Mouse (Mus musculus): ENCODE results near the gene Rab11fip3. TPM values are rescaled to one million over a fixed set of nuclear protein-coding genes. Genes with fewer than 3 reads are reported as not detected.
"Not testable (repeated sequence)": the region's sequence is repeated elsewhere in the genome, so short reads cannot be mapped to it uniquely, and the experiment has no call there.

Gene Rab11fip3
- polyA plus RNA-seq (2015; fragmentation: Nextera tagmentation; extraction: Ambion mirVana), result 28.7 and 29.5 TPM in 2 replicates

DNA sequence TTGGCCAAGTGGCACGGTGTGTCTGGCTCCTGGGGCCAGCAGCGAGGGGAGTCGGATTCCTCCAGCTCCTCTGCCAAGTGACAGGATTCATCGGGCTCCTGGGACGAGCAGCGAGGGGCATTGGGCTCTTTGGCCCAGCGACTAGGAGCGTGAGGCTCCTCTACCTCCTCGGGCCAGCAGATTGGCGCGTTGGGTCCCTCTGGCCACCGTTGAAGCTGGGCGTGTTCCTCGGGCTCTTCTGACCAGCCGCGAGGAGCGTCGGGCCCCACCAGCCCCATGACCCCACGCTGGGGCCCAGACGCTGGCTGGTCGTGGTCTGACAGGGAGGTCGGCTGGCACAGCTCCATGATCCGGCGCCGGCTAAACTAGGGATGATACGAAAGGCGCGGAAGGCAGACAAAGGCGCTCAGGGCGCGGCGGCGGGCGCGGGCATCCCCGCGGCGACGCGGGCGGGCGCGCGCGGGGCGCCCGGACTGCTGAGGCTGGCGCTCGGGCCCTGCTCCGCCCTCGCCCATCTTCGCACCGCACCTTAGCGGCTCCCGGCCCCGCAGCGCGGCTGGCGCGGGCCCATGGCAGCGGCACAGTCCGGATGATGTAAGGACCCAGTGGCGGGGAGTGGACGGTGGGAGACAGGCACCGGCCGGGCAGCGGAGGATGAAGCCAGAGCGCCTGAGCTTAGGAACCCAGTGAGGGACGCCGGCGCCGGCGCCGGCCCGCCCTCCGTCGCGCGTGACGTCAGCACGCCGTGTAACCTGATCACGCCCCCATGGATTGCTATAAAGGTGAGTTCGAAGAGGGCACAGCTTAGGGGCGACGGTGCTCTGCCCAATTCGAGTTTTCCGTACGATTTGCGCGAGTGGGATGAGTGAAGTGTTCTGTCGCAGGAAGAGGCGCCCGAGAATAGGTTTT lies at the start of gene Rab11fip3:
Gene Rab11fip3, minus strand, starts transcription at position 725 of the 909 bp plus-strand sequence.
- peaks cover 53% of the 10 kb centered on the region for H3K4me1 ChIP-seq (replicated peaks)

DNA sequence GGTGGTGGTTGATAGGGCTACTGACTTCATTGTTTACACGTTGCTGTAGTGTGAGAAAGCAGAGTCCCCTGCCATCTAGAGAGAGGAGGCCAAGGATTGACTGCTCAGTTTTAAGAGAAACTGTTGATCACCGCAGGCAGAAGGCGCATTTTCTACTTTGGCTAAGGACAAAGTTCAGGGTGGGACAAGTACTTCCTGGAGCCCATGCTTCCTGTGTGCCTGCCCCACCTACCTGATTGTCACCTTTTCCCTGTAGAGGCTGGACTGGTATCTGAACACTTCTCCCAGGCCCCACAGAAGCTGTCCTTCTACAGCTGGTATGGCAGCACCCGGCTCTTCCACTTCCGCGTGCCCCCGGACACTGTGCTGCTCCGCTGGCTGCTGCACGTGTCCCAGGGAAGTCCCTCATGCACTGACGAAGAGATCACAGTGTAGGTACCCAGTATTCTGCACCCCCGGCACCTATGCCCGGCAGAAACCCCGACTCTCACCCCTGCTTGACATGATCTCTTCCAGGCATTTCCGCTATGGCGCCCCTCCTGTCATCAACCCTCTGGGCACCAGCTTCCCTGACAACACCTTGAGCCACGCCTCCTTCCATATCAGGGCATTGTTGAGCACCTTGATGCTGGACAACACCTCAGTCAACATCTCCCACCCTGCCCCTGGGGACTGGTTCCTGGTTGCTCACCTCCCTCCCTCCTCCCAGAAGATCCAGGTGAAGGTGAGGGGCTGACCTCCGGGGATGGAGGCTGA lies 47.3 kb upstream of the Rab11fip3 start:
- no peak overlapping the region for H3K4me3 ChIP-seq
- no peaks in the 10 kb centered on the region for H3K36me3 ChIP-seq
- WGBS, result 87% methylated on average over 17 of the region's 17 CpGs
- H3K27ac ChIP-seq, result no peak overlapping the region
- no peak overlapping the region for H3K9ac ChIP-seq
- H3K4me2 ChIP-seq, result no peak overlapping the region
- H3K9me3 ChIP-seq, result no peaks in the 10 kb centered on the region
- no peak for ATAC-seq (ENCODE audit: low FRiP score)
- H3K27me3 ChIP-seq, result peaks cover 73% of the 10 kb centered on the region
- peaks cover 13% of the 10 kb centered on the region for H3K4me1 ChIP-seq (replicated peaks)

More for the DNA sequence above, at the start of gene Rab11fip3:
- Histone ChIP-seq H3K36me3 (peaks cover 17% of the 10 kb centered on the region), H3K27ac (peak within 1 kb of the TSS; percentile 96), H3K4me2 (peak within 1 kb of the TSS; percentile 100), H3K9ac (peak within 1 kb of the TSS; percentile 95), H3K4me3 (peak within 1 kb of the TSS; percentile 82), H3K27me3 (peaks cover 23% of the 10 kb centered on the region), H3K9me3 (no peaks in the 10 kb centered on the region)
- ATAC-seq (ENCODE audit: low FRiP score), result peak; percentile 92
- WGBS, result under 1% methylated on average over 94 of the region's 94 CpGs

DNA sequence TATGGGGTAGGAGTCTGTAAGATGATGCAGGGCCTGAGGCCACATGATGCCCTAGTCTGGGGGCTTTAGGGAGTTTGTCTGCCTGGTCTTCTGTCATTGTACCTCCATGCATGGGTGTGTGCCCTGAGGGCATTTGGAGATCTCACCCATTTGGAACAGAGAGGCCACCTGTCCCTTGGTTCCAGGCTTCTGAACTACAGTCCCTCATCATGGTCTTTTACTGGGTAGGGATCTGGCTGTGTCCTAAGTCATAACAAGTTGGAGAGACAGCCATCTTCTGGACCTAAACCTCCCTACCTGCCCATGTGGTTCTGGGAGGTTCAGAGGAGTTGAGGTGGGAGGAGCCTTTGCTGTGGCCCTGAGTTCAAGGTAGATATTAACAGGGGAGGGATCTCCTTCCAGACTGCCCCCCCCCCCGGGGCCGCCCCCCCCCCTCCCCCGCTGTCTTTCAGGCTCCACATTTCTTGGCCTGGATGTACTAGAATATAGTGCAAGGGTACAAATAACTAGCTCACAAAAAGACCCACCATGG lies 46.7 kb upstream of the Rab11fip3 start:
- WGBS, result 50% methylated on average over 1 of the region's 3 CpGs
- Histone ChIP-seq H3K27ac (no peak overlapping the region), H3K27me3 (peaks cover 78% of the 10 kb centered on the region), H3K9ac (no peak overlapping the region), H3K9me3 (no peaks in the 10 kb centered on the region), H3K36me3 (no peaks in the 10 kb centered on the region), H3K4me3 (no peak overlapping the region), H3K4me2 (no peak overlapping the region), H3K4me1 (replicated peaks) (peaks cover 13% of the 10 kb centered on the region)
- no peak for ATAC-seq (ENCODE audit: low FRiP score)

DNA sequence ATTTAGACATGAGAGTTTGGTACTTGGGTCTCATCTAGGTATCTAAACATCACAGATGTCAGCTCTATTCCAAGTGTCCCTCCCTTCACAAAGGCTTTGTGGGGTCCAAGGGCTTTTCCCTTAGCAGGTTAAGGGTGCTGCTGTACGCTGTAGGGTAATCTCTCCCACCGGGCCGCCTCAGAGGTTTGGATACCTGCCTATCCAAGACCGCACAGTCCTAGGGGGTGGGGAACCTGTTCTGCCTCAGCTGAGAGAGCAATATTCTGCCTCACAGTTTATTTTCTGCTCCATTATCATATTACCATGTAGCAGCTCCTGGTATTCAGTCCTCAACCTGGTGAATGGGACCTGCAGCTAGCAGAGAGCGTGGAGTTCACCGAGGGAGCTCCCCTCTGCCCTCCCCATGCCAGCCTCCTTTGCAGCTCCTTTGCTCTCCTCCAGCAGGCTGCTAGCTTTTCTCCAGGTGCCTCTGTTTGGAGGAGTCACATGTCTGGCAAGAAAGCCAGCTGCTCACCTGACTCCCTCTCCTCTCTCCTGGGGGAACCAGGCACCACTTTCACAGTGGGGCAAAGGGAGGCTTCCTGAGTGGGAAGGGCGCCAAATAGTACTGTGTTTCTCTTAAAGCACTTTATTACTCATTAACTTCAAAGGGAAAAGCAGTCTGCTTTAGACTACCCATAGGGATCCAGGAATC lies 46.0 kb upstream of the Rab11fip3 start:
- H3K36me3 ChIP-seq, result no peaks in the 10 kb centered on the region
- no peak overlapping the region for H3K9ac ChIP-seq
- no peak overlapping the region for H3K4me2 ChIP-seq
- no peak overlapping the region for H3K4me3 ChIP-seq
- H3K4me1 ChIP-seq (replicated peaks), result peaks cover 12% of the 10 kb centered on the region
- WGBS, result 85% methylated on average over 7 of the region's 7 CpGs
- H3K9me3 ChIP-seq, result no peaks in the 10 kb centered on the region
- H3K27ac ChIP-seq, result no peak overlapping the region
- peaks cover 83% of the 10 kb centered on the region for H3K27me3 ChIP-seq
- ATAC-seq (ENCODE audit: low FRiP score), result no peak

DNA sequence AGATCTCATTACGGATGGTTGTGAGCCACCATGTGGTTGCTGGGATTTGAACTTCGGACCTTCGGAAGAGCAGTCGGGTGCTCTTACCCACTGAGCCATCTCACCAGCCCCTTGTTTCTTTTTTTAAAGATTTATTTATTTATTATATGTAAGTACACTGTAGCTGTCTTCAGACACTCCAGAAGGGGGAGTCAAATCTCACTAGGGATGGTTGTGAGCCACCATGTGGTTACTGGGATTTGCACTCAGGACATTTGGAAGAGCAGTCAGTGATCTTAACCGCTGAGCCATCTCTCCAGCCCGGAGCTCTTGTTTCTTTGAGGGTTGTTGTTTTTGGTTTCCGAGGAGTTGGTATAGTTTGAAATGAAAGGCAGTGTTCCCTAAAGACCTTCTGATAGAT lies 45.1 kb upstream of the Rab11fip3 start:
- not testable (repeated sequence) for H3K9ac ChIP-seq; H3K4me3 ChIP-seq; H3K4me1 ChIP-seq (replicated peaks); H3K9me3 ChIP-seq; H3K36me3 ChIP-seq; ATAC-seq (ENCODE audit: low FRiP score); H3K4me2 ChIP-seq; H3K27ac ChIP-seq
- peaks cover 86% of the 10 kb centered on the region for H3K27me3 ChIP-seq
- 71% methylated on average over 7 of the region's 7 CpGs for whole genome bisulfite sequencing

DNA sequence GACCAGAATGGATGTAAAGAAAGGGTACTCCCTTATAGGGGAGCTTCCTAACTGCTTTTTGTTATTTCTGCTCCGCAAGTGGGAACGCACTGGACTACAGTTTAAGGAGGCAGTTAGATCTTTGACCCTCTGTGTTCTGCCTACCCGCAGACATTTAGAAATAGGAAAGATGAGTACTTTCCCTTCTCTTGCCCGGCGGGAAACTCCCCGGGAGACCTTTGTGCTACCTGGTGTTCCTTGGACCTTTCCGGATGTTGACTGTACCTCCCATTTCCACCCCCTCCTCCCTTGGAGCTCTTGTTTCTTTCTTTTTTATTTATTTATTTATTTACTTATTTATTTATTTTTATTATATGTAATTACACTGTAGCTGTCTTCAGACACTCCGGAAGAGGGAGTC lies 44.7 kb upstream of the Rab11fip3 start:
- H3K27ac ChIP-seq, result no peak overlapping the region
- H3K4me3 ChIP-seq, result peak overlapping the region; percentile 68
- H3K9ac ChIP-seq, result peak overlapping the region; percentile 88
- no peak for ATAC-seq (ENCODE audit: low FRiP score)
- peaks cover 7% of the 10 kb centered on the region for H3K4me1 ChIP-seq (replicated peaks)
- H3K27me3 ChIP-seq, result peaks cover 82% of the 10 kb centered on the region
- peak overlapping the region; percentile 93 for H3K4me2 ChIP-seq
- no peaks in the 10 kb centered on the region for H3K9me3 ChIP-seq
- 9% methylated on average over 8 of the region's 8 CpGs for WGBS
- H3K36me3 ChIP-seq, result no peaks in the 10 kb centered on the region

DNA sequence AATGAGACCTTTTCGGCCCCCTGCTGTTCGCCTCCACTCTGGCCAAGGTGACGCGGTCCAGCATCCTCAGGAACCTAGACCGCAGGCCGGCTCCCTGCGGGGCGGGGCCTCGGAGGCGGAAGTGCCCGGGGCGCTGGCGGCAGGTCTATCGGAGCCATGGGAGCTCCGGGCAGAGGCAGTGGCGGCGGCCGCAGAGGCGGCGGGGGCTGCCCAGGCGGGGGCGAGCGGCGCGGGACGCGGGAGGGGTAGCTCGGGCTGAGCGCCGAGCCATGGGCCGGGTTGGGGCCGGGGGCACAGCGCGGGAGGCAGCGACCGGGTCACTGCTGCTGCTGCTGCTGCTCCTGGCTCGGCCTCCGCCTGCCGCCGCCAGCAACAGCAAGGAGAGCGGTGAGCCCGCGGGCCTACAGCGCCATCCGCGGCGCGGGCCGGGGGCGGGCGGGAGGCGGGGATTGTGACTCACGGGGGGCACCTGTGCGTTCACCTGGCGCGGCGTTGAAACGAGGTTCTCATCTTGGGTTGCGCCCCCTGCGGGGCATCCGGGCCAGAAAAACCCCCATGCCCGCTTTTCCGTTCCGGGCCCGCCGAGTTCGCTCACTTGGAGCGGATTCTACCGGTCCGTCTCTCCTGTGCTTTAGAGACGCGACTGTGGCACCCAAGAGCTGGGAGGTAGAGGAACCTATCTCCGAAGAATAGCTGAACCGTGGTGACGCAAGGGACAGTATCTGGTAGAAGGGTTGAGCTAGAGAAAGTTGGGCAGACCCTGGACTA lies 44.0 kb upstream of the Rab11fip3 start, which contains the start of gene Tmem8:
Gene Tmem8, plus strand, starts transcription at position 119 of the 768 bp plus-strand sequence.
- Histone ChIP-seq H3K4me1 (replicated peaks) (peaks cover 7% of the 10 kb centered on the region), H3K27me3 (peaks cover 75% of the 10 kb centered on the region), H3K36me3 (no peaks in the 10 kb centered on the region), H3K4me2 (peak within 1 kb of the TSS; percentile 93), H3K9ac (peak within 1 kb of the TSS; percentile 88), H3K9me3 (no peaks in the 10 kb centered on the region), H3K4me3 (peak within 1 kb of the TSS; percentile 68), H3K27ac (peak within 1 kb of the TSS; percentile 64)
- WGBS, result 1% methylated on average over 64 of the region's 75 CpGs
- peak; percentile 57 for ATAC-seq (ENCODE audit: low FRiP score)

DNA sequence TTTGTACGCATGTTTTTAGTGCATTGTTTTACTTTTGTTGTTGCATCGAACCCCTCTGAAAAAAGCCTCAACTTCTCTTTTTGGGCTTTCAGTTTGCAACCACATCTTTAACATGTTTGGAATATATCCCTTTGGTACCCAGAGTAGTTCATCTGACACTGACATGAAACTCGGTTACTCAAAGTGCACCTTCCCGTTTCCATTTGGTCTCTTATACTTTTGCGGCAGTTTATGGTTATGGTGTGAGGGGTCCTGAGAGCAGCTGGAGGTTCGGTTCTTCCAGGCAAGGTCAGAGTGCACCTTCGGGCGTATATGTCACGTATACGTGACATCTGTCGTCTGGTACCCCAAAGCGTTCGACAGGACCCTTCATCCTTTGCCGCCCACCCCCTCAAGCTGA lies 43.4 kb upstream of the Rab11fip3 start:
- Histone ChIP-seq H3K9ac (peak overlapping the region; percentile 88), H3K9me3 (no peaks in the 10 kb centered on the region), H3K4me2 (peak overlapping the region; percentile 93), H3K4me1 (replicated peaks) (peaks cover 7% of the 10 kb centered on the region), H3K27ac (peak overlapping the region; percentile 64; the same call in 1 of the 2 replicates), H3K36me3 (no peaks in the 10 kb centered on the region), H3K27me3 (peaks cover 70% of the 10 kb centered on the region), H3K4me3 (peak overlapping the region; percentile 68)
- WGBS, result 17% methylated on average over 14 of the region's 14 CpGs
- ATAC-seq (ENCODE audit: low FRiP score), result peak; percentile 2; the same call in 1 of the 2 replicates

DNA sequence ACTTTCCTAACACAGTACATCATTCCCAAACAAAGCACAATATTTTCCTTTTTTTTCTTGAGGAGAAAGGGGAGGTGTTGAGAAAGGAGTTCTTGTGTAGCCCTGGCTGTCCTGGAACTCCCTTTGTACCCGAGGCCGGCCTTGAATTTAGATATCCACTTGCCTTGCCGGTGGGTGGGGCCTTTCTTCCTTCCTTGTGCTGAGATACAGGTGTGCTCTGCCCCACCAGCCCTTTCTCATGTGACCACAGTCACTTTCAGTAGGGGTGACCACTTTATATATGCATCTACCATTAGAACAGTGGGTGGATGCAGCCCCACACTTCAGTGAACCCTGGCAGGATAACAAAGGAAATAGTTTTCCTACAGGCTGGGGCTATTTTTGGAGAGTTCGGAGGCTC lies 42.4 kb upstream of the Rab11fip3 start:
- H3K27ac ChIP-seq, result no peak overlapping the region
- no peak overlapping the region for H3K4me3 ChIP-seq
- H3K36me3 ChIP-seq, result no peaks in the 10 kb centered on the region
- peaks cover 60% of the 10 kb centered on the region for H3K27me3 ChIP-seq
- 21% methylated on average over 4 of the region's 4 CpGs for WGBS
- H3K4me1 ChIP-seq (replicated peaks), result peaks cover 7% of the 10 kb centered on the region
- no peak for ATAC-seq (ENCODE audit: low FRiP score)
- no peaks in the 10 kb centered on the region for H3K9me3 ChIP-seq
- no peak overlapping the region for H3K9ac ChIP-seq
- H3K4me2 ChIP-seq, result no peak overlapping the region

DNA sequence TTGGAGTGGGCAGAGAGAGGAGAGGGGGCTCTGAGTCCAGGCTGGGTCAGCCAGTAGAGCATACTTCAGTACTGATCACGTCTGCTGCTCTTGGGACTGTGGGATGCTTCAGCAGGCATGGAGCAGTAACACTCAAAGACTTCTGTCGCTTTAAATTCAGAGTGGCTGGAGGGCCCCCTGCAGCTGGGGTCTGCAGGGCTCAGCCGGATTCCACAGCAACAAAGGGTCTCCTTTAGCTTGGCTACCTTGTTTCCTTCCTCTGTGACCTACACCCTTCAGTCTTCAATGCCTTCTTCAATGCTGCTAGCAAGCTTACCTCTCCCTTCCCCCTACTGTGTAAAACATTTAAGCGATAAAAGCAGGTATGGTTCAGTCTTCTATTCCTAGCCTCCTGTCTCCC lies 41.7 kb upstream of the Rab11fip3 start:
- ATAC-seq (ENCODE audit: low FRiP score), result no peak
- Histone ChIP-seq H3K9me3 (no peaks in the 10 kb centered on the region), H3K27ac (no peak overlapping the region), H3K27me3 (peaks cover 53% of the 10 kb centered on the region), H3K4me2 (no peak overlapping the region), H3K4me3 (no peak overlapping the region), H3K9ac (no peak overlapping the region), H3K4me1 (replicated peaks) (peaks cover 7% of the 10 kb centered on the region), H3K36me3 (no peaks in the 10 kb centered on the region)
- WGBS, result 2% methylated on average over 4 of the region's 4 CpGs

DNA sequence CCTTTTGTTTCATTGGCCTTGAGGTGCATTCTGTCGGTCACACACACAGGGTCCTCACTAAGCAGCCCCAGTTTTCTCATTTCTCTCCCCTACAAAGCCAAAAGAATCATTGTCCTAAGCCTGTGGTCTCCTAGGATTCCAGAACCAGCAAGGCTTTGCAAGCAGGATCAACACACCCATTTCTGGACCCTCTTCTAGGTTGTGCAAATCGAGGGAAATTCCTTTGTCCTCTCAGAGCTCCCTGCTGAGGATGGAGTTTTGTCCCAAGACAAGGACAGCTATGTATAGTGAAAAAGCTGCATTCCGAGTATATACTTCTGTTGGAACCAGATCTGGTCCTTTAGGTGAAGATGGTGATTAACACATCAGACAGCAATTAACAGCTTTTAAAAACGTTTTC lies 40.8 kb upstream of the Rab11fip3 start:
- H3K4me1 ChIP-seq (replicated peaks), result peaks cover 7% of the 10 kb centered on the region
- no peaks in the 10 kb centered on the region for H3K9me3 ChIP-seq
- no peaks in the 10 kb centered on the region for H3K36me3 ChIP-seq
- WGBS, result 25% methylated on average over 4 of the region's 4 CpGs
- no peak overlapping the region for H3K4me3 ChIP-seq
- no peak overlapping the region for H3K27ac ChIP-seq
- no peak for ATAC-seq (ENCODE audit: low FRiP score)
- no peak overlapping the region for H3K4me2 ChIP-seq
- H3K27me3 ChIP-seq, result peaks cover 44% of the 10 kb centered on the region
- no peak overlapping the region for H3K9ac ChIP-seq

Measured in hindbrain, embryonic 13.5 days (tissue).